Mouse (Mus musculus): ENCODE results near the gene Lrrc46.
A peak's percentile ranks its signal among the peaks of the same experiment; 100 is the strongest.

Lrrc46 gene

GRCm38 (mm10) chr11:97041022-97041899 lies at the start of gene Lrrc46, which contains the start of gene Mrpl10:
Lrrc46 (minus strand) TSS chr11:97041407.
Mrpl10 (plus strand) TSS chr11:97041560.
- DNase-seq: peak; percentile 96

GRCm38 (mm10) chr11:97086365-97086764 lies 45.2 kb upstream of the Lrrc46 start:
- no peak for DNase-seq

GRCm38 (mm10) chr11:97084821-97085505 lies 43.8 kb upstream of the Lrrc46 start:
- no peak for DNase-seq

- no peak for DNase-seq
Measured at GRCm38 (mm10) chr11:97083401-97084140, 42.4 kb upstream of the Lrrc46 start.

GRCm38 (mm10) chr11:97082977-97083376 lies 41.8 kb upstream of the Lrrc46 start:
- DNase-seq: no peak

GRCm38 (mm10) chr11:97080291-97080690 lies 39.1 kb upstream of the Lrrc46 start:
- no peak for DNase-seq

GRCm38 (mm10) chr11:97078751-97079150 lies 37.5 kb upstream of the Lrrc46 start:
- no peak for DNase-seq

- DNase-seq: no peak
Measured at GRCm38 (mm10) chr11:97074235-97074634, 33.0 kb upstream of the Lrrc46 start.

GRCm38 (mm10) chr11:97072533-97072932 lies 31.3 kb upstream of the Lrrc46 start:
- DNase-seq: peak; percentile 46

GRCm38 (mm10) chr11:97071129-97071528 lies 29.9 kb upstream of the Lrrc46 start:
- DNase-seq: no peak

- DNase-seq: no peak
Measured at GRCm38 (mm10) chr11:97069770-97070169, 28.6 kb upstream of the Lrrc46 start.

- no peak for DNase-seq
Measured at GRCm38 (mm10) chr11:97069333-97069732, 28.1 kb upstream of the Lrrc46 start.

- DNase-seq: no peak
Measured at GRCm38 (mm10) chr11:97066656-97067360, 25.6 kb upstream of the Lrrc46 start.

GRCm38 (mm10) chr11:97065538-97066295 lies 24.5 kb upstream of the Lrrc46 start:
- DNase-seq: no peak

GRCm38 (mm10) chr11:97063921-97064295 lies 22.7 kb upstream of the Lrrc46 start:
- DNase-seq: no peak

- no peak for DNase-seq
Measured at GRCm38 (mm10) chr11:97063274-97063920, 22.2 kb upstream of the Lrrc46 start.

- DNase-seq: no peak
Measured at GRCm38 (mm10) chr11:97052219-97052646, 11.0 kb upstream of the Lrrc46 start.

GRCm38 (mm10) chr11:97050944-97051586 lies 9.9 kb upstream of the Lrrc46 start:
- peak; percentile 30 for DNase-seq

GRCm38 (mm10) chr11:97050216-97050943 lies 9.2 kb upstream of the Lrrc46 start, which contains the start of gene Osbpl7:
Osbpl7 (plus strand) TSS chr11:97050628.
- DNase-seq: peak; percentile 83
